Mouse (Mus musculus) lung, postnatal 0 days (tissue): ENCODE measurements at regions not wholly inside any gene's neighbourhood (a gene's known extent, or its start where the extent isn't known, plus 50 kb on each side); places are given as distances from the start of the nearest gene placed in this dataset.
A peak's percentile ranks its signal among the peaks of the same experiment; 100 is the strongest.

Experiments used
- ATAC-seq: fragments of 200-750 bp; cut with Nextera tagmentation; 2 replicates; pipeline ENCODE4 v1.8.0; 2017; ENCODE audit warnings: moderate library complexity
- DNase-seq: peaks from one replicate; pipeline ENCODE4 v3.0.0-alpha.2; 2016; ENCODE audit warnings: low spot score
- H3K27ac ChIP-seq: fragments of 300-500 bp; sonication (generic); 2 replicates; pipeline ENCODE4 v1.5.1; 2014; ENCODE audit warnings: antibody characterized with exemption, mild to moderate bottlenecking, low read length, mixed read lengths
- H3K27me3 ChIP-seq: fragments of 300-500 bp; sonication (generic); replicated peaks from 2 replicates; pipeline ENCODE4 v1.6.1; 2014; ENCODE audit warnings: low read length, mixed read lengths; ENCODE audit not compliant: insufficient read depth
- H3K36me3 ChIP-seq: fragments of 300-500 bp; sonication (generic); 2 replicates; pipeline ENCODE4 v1.6.1; 2014; ENCODE audit warnings: low read length, mixed read lengths; ENCODE audit not compliant: insufficient read depth
- H3K4me1 ChIP-seq: fragments of 300-500 bp; sonication (generic); 2 replicates; pipeline ENCODE4 v1.6.1; 2014; ENCODE audit warnings: antibody characterized with exemption, low read depth, low read length, mixed read lengths; ENCODE audit not compliant: insufficient read depth
- H3K4me2 ChIP-seq: fragments of 300-500 bp; sonication (generic); replicated peaks from 2 replicates; pipeline ENCODE4 v1.6.1; 2014; ENCODE audit warnings: low read depth, mild to moderate bottlenecking, low read length, moderate library complexity, mixed read lengths
- H3K4me3 ChIP-seq: fragments of 300-500 bp; sonication (generic); 2 replicates; pipeline ENCODE4 v1.5.1; 2014; ENCODE audit warnings: low read depth, low read length
- H3K9ac ChIP-seq: fragments of 300-500 bp; sonication (generic); replicated peaks from 2 replicates; pipeline ENCODE4 v1.6.1; 2014; ENCODE audit warnings: low read depth, mild to moderate bottlenecking
- H3K9me3 ChIP-seq: fragments of 300-500 bp; sonication (generic); 2 replicates; pipeline ENCODE4 v1.6.1; 2016; ENCODE audit warnings: low read length, mixed read lengths
- CTCF ChIP-seq: IDR thresholded peaks from 2 replicates; pipeline ENCODE4 v1.5.1; 2016; ENCODE audit warnings: antibody characterized with exemption, mild to moderate bottlenecking
- EP300 ChIP-seq: IDR thresholded peaks from 2 replicates; pipeline ENCODE4 v1.6.1; 2016; ENCODE audit warnings: antibody characterized with exemption, mild to moderate bottlenecking, control low read depth
- WGBS: fragments of 180-500 bp; shearing (Covaris S2); extraction: QIAGEN DNeasy Blood & Tissue Kit; methylation state at CpG from one replicate; pipeline ENCODE4 v1.1.7; 2014; 5-methylcytosine and 5-hydroxymethylcytosine counted together

DNA sequence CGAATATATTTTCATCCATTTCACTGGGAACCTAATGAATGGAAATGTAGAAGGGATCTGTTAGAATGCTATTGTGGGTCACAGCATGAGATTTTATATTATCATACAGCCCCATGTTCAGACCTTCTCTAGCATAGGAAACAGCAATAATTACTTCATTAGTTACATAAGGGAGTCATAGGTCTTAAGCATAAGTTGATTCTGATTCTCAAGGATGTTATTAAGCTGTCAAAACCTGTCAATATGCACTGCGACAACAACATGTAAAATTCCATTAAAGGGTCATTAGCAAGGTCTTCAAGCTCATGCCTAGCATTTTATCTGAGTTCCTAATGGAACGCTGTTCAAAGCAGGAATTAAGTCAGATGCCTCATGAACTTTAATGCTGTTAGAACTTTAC is 328.5 kb downstream of the Nup35 start:
- Histone ChIP-seq H3K9ac (no peak overlapping the region), H3K27ac (no peak overlapping the region), H3K4me1 (no peaks in the 10 kb centered on the region), H3K36me3 (no peaks in the 10 kb centered on the region), H3K27me3 (no peaks in the 10 kb centered on the region), H3K4me3 (no peak overlapping the region), H3K9me3 (no peaks in the 10 kb centered on the region), H3K4me2 (no peak overlapping the region)
- DNase-seq (no peak), ATAC-seq (no peak)
- WGBS, result 76% methylated on average over 3 of the region's 3 CpGs
- TF ChIP-seq CTCF, result no peak
- no peak for TF ChIP-seq EP300

DNA sequence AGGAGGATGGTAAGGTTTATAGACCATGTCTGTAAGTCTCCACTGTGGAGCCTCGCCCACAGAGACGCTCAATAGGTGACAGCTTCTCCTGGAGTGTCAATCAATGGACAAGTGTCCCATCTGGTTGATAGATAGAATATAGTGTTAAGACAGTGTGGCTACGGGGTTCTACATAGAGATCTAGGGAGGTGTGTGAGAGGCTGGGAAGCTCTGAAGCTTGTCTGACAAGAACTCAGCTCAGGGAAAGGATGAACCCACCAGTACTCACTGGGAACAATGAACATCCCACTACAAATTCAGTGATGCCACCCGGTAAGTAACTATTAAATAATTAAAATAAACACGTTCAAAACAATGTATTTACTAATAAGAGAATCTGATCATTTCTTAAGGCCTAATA is 349.7 kb downstream of the Nup35 start:
- no peaks in the 10 kb centered on the region for H3K4me1 ChIP-seq
- H3K4me3 ChIP-seq, result no peak overlapping the region
- no peaks in the 10 kb centered on the region for H3K27me3 ChIP-seq
- no peaks in the 10 kb centered on the region for H3K36me3 ChIP-seq
- H3K4me2 ChIP-seq, result no peak overlapping the region
- WGBS, result 84% methylated on average over 5 of the region's 5 CpGs
- no peaks in the 10 kb centered on the region for H3K9me3 ChIP-seq
- no peak for TF ChIP-seq EP300
- no peak for TF ChIP-seq CTCF
- no peak for ATAC-seq
- H3K27ac ChIP-seq, result no peak overlapping the region
- no peak for DNase-seq
- no peak overlapping the region for H3K9ac ChIP-seq

DNA sequence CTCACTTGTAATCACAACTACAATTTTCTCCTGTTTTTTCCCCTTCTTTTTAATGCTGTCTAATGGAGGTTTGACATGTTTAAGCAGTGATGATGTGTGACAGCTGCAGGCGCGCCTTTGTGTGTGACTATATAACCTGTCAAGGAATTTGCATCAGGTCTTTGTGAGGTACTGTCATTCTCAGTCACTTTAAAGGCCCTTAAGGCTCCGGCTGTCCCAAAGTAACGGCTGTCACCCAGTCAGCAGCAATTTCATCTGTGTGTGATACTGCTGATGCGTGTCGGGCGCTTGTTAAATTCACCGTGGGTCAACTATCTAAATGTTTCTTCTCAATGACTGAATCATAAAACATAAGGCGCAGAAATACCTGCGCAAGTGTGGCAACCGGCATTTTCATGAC is 350.2 kb downstream of the Nup35 start:
- no peaks in the 10 kb centered on the region for H3K27me3 ChIP-seq

DNA sequence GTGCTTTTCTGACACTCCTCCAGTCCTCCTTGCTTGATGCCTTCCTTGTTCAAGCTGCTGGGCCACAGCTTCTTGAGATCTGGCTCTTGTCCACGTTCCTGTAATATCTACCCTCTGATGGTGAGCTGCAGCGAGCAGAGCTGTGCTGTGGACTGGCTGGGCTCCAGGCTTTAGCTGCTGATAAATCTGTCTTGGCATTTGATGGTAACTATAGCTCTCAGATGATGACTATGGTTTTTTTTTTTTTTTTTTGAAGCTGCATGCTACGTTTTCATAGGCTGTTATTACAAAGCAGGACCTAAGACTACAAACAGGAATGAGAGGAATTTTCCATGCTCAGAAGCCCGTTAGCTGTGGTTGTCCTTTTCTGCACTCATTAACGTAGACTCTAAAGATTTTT is 352.3 kb downstream of the Nup35 start:
- Histone ChIP-seq H3K27me3 (no peaks in the 10 kb centered on the region), H3K36me3 (no peaks in the 10 kb centered on the region), H3K4me1 (no peaks in the 10 kb centered on the region), H3K9me3 (no peaks in the 10 kb centered on the region), H3K4me2 (no peak overlapping the region), H3K27ac (no peak overlapping the region), H3K9ac (no peak overlapping the region), H3K4me3 (no peak overlapping the region)
- DNase-seq (peak; percentile 16), ATAC-seq (no peak)
- TF ChIP-seq CTCF, result no peak
- no peak for TF ChIP-seq EP300
- WGBS, result 26% methylated on average over 5 of the region's 5 CpGs

More for the DNA sequence above, 350.2 kb downstream of the Nup35 start:
- no peaks in the 10 kb centered on the region for H3K9me3 ChIP-seq
- no peaks in the 10 kb centered on the region for H3K4me1 ChIP-seq
- no peak overlapping the region for H3K9ac ChIP-seq
- DNase-seq, result no peak
- H3K27ac ChIP-seq, result no peak overlapping the region
- no peak overlapping the region for H3K4me2 ChIP-seq
- WGBS, result 81% methylated on average over 11 of the region's 11 CpGs
- no peak overlapping the region for H3K4me3 ChIP-seq
- TF ChIP-seq EP300, result no peak
- no peak for TF ChIP-seq CTCF
- no peaks in the 10 kb centered on the region for H3K36me3 ChIP-seq
- no peak for ATAC-seq

GRCm38 (mm10) chr2:80973217-80973616 is 356.2 kb downstream of the Nup35 start:
- Histone ChIP-seq H3K9ac (no peak overlapping the region), H3K9me3 (no peaks in the 10 kb centered on the region), H3K27me3 (no peaks in the 10 kb centered on the region), H3K4me1 (no peaks in the 10 kb centered on the region), H3K36me3 (no peaks in the 10 kb centered on the region), H3K27ac (no peak overlapping the region), H3K4me3 (no peak overlapping the region), H3K4me2 (no peak overlapping the region)
- no peak for DNase-seq
- TF ChIP-seq CTCF (no peak), EP300 (no peak)
- 95% methylated on average over 2 of the region's 2 CpGs for WGBS
- ATAC-seq, result no peak

- Histone ChIP-seq H3K36me3 (no peaks in the 10 kb centered on the region), H3K9me3 (no peaks in the 10 kb centered on the region), H3K9ac (no peak overlapping the region), H3K27me3 (no peaks in the 10 kb centered on the region), H3K4me3 (no peak overlapping the region), H3K4me2 (no peak overlapping the region), H3K4me1 (no peaks in the 10 kb centered on the region), H3K27ac (no peak overlapping the region)
- no peak for TF ChIP-seq EP300
- TF ChIP-seq CTCF, result no peak
- ATAC-seq, result no peak
- no peak for DNase-seq
- WGBS, result 80% methylated on average over 1 of the region's 1 CpGs
Measured at GRCm38 (mm10) chr2:80998296-80998695, 381.3 kb downstream of the Nup35 start.

- WGBS, result 80% methylated on average over 11 of the region's 11 CpGs
- H3K9me3 ChIP-seq, result no peaks in the 10 kb centered on the region
- DNase-seq (no peak), ATAC-seq (no peak)
- H3K4me2 ChIP-seq, result no peak overlapping the region
- no peak overlapping the region for H3K9ac ChIP-seq
- no peaks in the 10 kb centered on the region for H3K27me3 ChIP-seq
- no peak overlapping the region for H3K27ac ChIP-seq
- TF ChIP-seq EP300, result no peak
- no peak for TF ChIP-seq CTCF
- H3K4me1 ChIP-seq, result no peaks in the 10 kb centered on the region
- no peaks in the 10 kb centered on the region for H3K36me3 ChIP-seq
- H3K4me3 ChIP-seq, result no peak overlapping the region
Measured at GRCm38 (mm10) chr2:81007071-81007470, 390.0 kb downstream of the Nup35 start.
